Mouse (Mus musculus) heart, postnatal 36 days (tissue): ENCODE results near the gene Ccl17. TPM values are rescaled to one million over a fixed set of nuclear protein-coding genes. Genes with fewer than 3 reads are reported as not detected.

Experiments
- DNase-seq, 2 experiments: peaks; one replicate each; pipeline ENCODE4 v3.0.0; 2021 to 2022
- intact Hi-C: fragments of 180-260 bp; cut with DNase I; formaldehyde crosslinking; loops from one replicate; pipeline ENCODE4 v1.15.1; 2025
- total RNA-seq, 2 experiments: library from RNA; stranded (reverse); gene quantifications; 2 replicates each; pipeline ENCODE4 v1.2.3; 2021

The Ccl17 gene
- total RNA-seq, 2 experiments from 2014 or later: not detected

- intact Hi-C loops: no loop called here
- DNase-seq: peak in 1 of 2 experiments; percentile 20
These were observed 22.4 kb upstream of the Ccl17 start for GRCm38 (mm10) chr8:94787524-94788501.

GRCm38 (mm10) chr8:94789256-94789955 is 20.8 kb upstream of the Ccl17 start:
- intact Hi-C loops: no loop called here

GRCm38 (mm10) chr8:94794368-94794767 is 15.9 kb upstream of the Ccl17 start:
- no peak for DNase-seq
- intact Hi-C loops: no loop called here

More at GRCm38 (mm10) chr8:94789256-94789955, 20.8 kb upstream of the Ccl17 start:
- no peak for DNase-seq

GRCm38 (mm10) chr8:94794782-94795181 is 15.5 kb upstream of the Ccl17 start:
- no peak for DNase-seq
- intact Hi-C loops: no loop called here

GRCm38 (mm10) chr8:94800278-94800968 is 9.8 kb upstream of the Ccl17 start:
- no peak for DNase-seq
- intact Hi-C loops: no loop called here

GRCm38 (mm10) chr8:94801293-94802095 is 8.8 kb upstream of the Ccl17 start:
- intact Hi-C loops: no loop called here
- DNase-seq: no peak

- no peak for DNase-seq
- intact Hi-C loops: no loop called here
These were observed 7.9 kb upstream of the Ccl17 start for GRCm38 (mm10) chr8:94802375-94802774.

- intact Hi-C loops: no loop called here
- DNase-seq: no peak
These were observed 6.7 kb upstream of the Ccl17 start for GRCm38 (mm10) chr8:94803551-94803950.

GRCm38 (mm10) chr8:94804546-94805340 is 5.5 kb upstream of the Ccl17 start:
- DNase-seq: no peak
- intact Hi-C loops: no loop called here

- intact Hi-C loops: no loop called here
- DNase-seq: no peak
These were observed 4.4 kb upstream of the Ccl17 start for GRCm38 (mm10) chr8:94805811-94806210.

GRCm38 (mm10) chr8:94807506-94807905 is 2.7 kb upstream of the Ccl17 start:
- no peak for DNase-seq
- intact Hi-C loops: no loop called here

GRCm38 (mm10) chr8:94808372-94808771 is 1.9 kb upstream of the Ccl17 start:
- no peak for DNase-seq
- intact Hi-C loops: no loop called here

- DNase-seq: no peak
- intact Hi-C loops: loop anchor here (5.0 kb wide), 1 partner anchor 279 kb away; the partner anchor contains the start of gene Cpne2
These were observed 602 bp downstream of the Ccl17 start for GRCm38 (mm10) chr8:94810855-94811254.

GRCm38 (mm10) chr8:94811654-94812053 is 1.4 kb downstream of the Ccl17 start:
- no peak for DNase-seq
- intact Hi-C loops: loop anchor here (1.0 to 5.0 kb wide), 4 partner anchors 27 to 279 kb away; partner anchors contain the start of gene Cpne2

GRCm38 (mm10) chr8:94812645-94813098 is 2.4 kb downstream of the Ccl17 start:
- peak; percentile 89 to 91 for DNase-seq
- intact Hi-C loops: loop anchor here (1.0 to 5.0 kb wide), 4 partner anchors 28 to 280 kb away; partner anchors contain the start of gene Cpne2

GRCm38 (mm10) chr8:94814556-94814955 is 4.3 kb downstream of the Ccl17 start:
- intact Hi-C loops: loop anchor here (2.0 to 5.0 kb wide), 2 partner anchors 94 to 282 kb away; partner anchors contain the start of gene Cpne2
- no peak for DNase-seq

- no peak for DNase-seq
- intact Hi-C loops: no loop called here
These were observed 7.7 kb downstream of the Ccl17 start for GRCm38 (mm10) chr8:94817933-94818332.

- DNase-seq: no peak
- intact Hi-C loops: no loop called here
These were observed 9.5 kb downstream of the Ccl17 start for GRCm38 (mm10) chr8:94819671-94820179.

- intact Hi-C loops: no loop called here
These were observed 10.3 kb downstream of the Ccl17 start for GRCm38 (mm10) chr8:94820553-94820952.

More at GRCm38 (mm10) chr8:94820553-94820952, 10.3 kb downstream of the Ccl17 start:
- DNase-seq: no peak
